Mouse (Mus musculus): ENCODE measurements around the gene Akap2. TPM values are rescaled to one million over a fixed set of nuclear protein-coding genes. Genes with fewer than 3 reads are reported as not detected.

Akap2 gene
- total RNA-seq, 4 experiments from 2014 or later, result 75.6 to 100 (median 97.5) TPM

GRCm38 (mm10) chr4:57906708-57907107 is 189.3 kb downstream of the Akap2 start:
- DNase-seq (ENCODE audit: low spot score), result no peak

GRCm38 (mm10) chr4:57908860-57909259 is 191.4 kb downstream of the Akap2 start:
- no peak for DNase-seq (ENCODE audit: low spot score)

GRCm38 (mm10) chr4:57913021-57913420 is 195.6 kb downstream of the Akap2 start:
- no peak for DNase-seq (ENCODE audit: low spot score)

GRCm38 (mm10) chr4:57914193-57915190 is 197.0 kb downstream of the Akap2 start:
- DNase-seq (ENCODE audit: low spot score), result no peak

- DNase-seq (ENCODE audit: low spot score), result peak; percentile 60
Observed at GRCm38 (mm10) chr4:57915216-57915965, 197.9 kb downstream of the Akap2 start.

GRCm38 (mm10) chr4:57916201-57916661 is 198.8 kb downstream of the Akap2 start, which contains the start of gene D630039A03Rik:
Gene D630039A03Rik (minus strand): TSS chr4:57916297.
- no peak for DNase-seq (ENCODE audit: low spot score)

- no peak for DNase-seq (ENCODE audit: low spot score)
Observed at GRCm38 (mm10) chr4:57916711-57917110, 199.3 kb downstream of the Akap2 start.

GRCm38 (mm10) chr4:57919494-57920423 is 202.3 kb downstream of the Akap2 start:
- DNase-seq (ENCODE audit: low spot score), result no peak

GRCm38 (mm10) chr4:57920522-57920921 is 203.1 kb downstream of the Akap2 start:
- DNase-seq (ENCODE audit: low spot score), result no peak

GRCm38 (mm10) chr4:57922171-57922570 is 204.7 kb downstream of the Akap2 start:
- no peak for DNase-seq (ENCODE audit: low spot score)

GRCm38 (mm10) chr4:57924556-57925071 is 207.2 kb downstream of the Akap2 start:
- no peak for DNase-seq (ENCODE audit: low spot score)

GRCm38 (mm10) chr4:57927464-57928205 is 210.2 kb downstream of the Akap2 start:
- DNase-seq (ENCODE audit: low spot score), result peak; percentile 33

GRCm38 (mm10) chr4:57930559-57931170 is 213.2 kb downstream of the Akap2 start:
- peak; percentile 9 for DNase-seq (ENCODE audit: low spot score)

- no peak for DNase-seq (ENCODE audit: low spot score)
Observed at GRCm38 (mm10) chr4:57934181-57934580, 216.7 kb downstream of the Akap2 start.

- no peak for DNase-seq (ENCODE audit: low spot score)
Observed at GRCm38 (mm10) chr4:57937292-57937691, 219.8 kb downstream of the Akap2 start.

- DNase-seq (ENCODE audit: low spot score), result no peak
Observed at GRCm38 (mm10) chr4:57940631-57941030, 223.2 kb downstream of the Akap2 start.

- DNase-seq (ENCODE audit: low spot score), result no peak
Observed at GRCm38 (mm10) chr4:57942892-57943291, 225.4 kb downstream of the Akap2 start.
